Mouse (Mus musculus): Measurements from ENCODE around the gene Efemp2. TPM values are rescaled to one million over a fixed set of nuclear protein-coding genes. Genes with fewer than 3 reads are reported as not detected.

Efemp2 gene
- total and polyA plus RNA-seq, 3 experiments, result 10.4 to 17.7 TPM; not detected in 1

DNA sequence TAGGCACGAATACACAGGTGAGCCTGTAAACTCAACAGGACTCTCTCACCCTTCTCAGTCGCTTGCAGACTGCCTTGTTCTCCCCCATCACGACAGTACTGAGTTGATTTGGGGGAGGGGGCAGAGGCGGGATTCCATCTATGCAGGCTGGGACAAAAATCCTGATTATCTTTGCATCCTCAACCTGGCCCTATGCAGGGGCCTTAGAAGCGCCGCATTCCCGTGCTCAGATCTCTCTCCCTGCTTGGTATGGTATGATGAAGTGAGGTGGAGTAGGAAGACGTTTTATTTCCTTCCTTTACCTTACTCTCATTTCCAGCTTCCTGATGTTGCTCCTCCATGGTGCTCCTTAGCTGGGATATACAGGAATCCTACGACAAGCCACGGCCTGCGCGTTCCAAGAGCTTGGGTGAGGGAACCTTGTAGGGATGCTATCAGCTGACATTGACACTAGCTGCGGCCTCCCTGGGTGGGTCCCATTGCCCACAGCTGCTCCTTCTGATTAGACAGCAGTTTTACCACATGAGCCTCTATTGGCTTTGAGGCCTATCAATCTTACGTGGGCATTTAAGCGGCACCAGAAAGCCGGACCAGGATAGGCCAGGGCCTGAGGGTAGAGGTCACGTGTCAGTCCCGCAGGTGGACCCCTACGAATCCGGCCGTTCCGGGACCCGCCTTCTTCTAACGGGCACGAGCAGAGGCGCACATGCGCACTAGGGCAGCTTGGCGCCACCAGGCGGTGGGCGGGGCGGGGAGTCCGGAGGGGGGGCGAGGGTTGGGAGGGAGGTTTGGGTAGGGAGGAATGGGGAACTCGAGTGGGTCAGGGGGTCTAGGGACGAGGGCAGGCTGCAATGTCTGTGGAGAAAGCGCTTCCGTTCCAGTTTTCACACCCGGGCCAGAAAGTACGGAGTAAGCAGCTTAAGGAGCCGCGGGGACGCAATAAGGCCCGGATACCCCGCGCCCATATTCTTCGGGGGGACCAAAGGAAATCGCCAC is 36.6 kb downstream of the Efemp2 start, which contains the start of gene Snx32:
TSS of gene Snx32 (minus strand) at position 508 of the 996 bp plus-strand sequence.
- peaks cover 2 to 8% of the 10 kb centered on the region in 2 experiments; a peak in 3 of 4 replicates for H3K4me1 ChIP-seq (ENCODE audit: control insufficient read depth in 1 of 2, insufficient read depth in 2 of 2, low read length in 2 of 2)
- peak within 1 kb of the TSS; percentile 98 for H3K27ac ChIP-seq (ENCODE audit: control insufficient read depth, low read depth, low read length)

DNA sequence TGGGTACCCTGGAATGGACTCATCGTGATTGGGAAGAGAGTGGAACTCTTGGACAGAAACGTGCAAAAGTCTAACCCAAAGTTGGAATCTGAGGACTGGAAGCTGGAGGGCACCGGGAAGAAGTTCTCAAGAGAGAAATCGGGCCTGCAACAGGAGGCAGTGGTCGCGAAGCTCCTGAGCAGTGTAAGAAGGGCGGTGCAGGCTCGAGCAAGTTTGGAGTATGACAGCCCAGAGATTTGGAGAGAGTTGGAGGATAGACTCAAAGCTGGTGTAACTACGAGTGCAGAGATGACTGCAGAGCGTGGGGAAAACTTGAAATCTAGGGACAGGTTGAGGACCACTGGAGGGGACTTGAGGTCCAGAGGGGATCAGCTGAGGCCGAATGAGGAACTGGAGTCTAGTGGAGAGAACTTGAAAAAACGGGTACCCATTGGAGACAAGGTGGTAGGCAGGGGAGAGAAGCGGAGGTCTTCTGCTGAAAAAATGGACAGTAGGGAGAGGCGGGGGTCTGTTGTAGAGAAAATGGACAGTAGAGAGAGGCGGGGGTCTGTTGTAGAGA is 37.4 kb downstream of the Efemp2 start:
- H3K27me3 ChIP-seq (ENCODE audit: control insufficient read depth in 1 of 2, insufficient read depth in 2 of 2, low read length in 2 of 2), result no peaks in the 10 kb centered on the region
- H3K79me2 ChIP-seq (ENCODE audit: control insufficient read depth, insufficient read depth, low read length, poor library complexity), result peaks cover 17% of the 10 kb centered on the region
- H3K4me3 ChIP-seq (ENCODE audit: control insufficient read depth in 1 of 2, insufficient read depth in 1 of 2, low read depth in 2 of 2, low read length in 2 of 2), result peak overlapping the region; percentile 77 to 88
- peak overlapping the region; percentile 98 for H3K27ac ChIP-seq (ENCODE audit: control insufficient read depth, low read depth, low read length)
- peak; percentile 74 for DNase-seq (ENCODE audit: low read depth, low spot score)
- H3K4me1 ChIP-seq (ENCODE audit: control insufficient read depth in 1 of 2, insufficient read depth in 2 of 2, low read length in 2 of 2), result peaks cover 2 to 8% of the 10 kb centered on the region in 2 experiments; a peak in 3 of 4 replicates
- peak overlapping the region; percentile 89 for H3K9ac ChIP-seq (ENCODE audit: control insufficient read depth, low read depth, low read length, poor library complexity, severe bottlenecking)
- H3K9me3 ChIP-seq (replicated peaks; ENCODE audit: insufficient read depth, low read length), result no peaks in the 10 kb centered on the region
- peaks cover 0 to 8% of the 10 kb centered on the region in 2 experiments; a peak in 2 of 4 replicates for H3K36me3 ChIP-seq (ENCODE audit: control insufficient read depth in 1 of 2, insufficient read depth in 2 of 2, low read length in 2 of 2)
- no peak for TF ChIP-seq SMC3 (IDR thresholded peaks at IDR 0.05; ENCODE audit: low read depth, low read length)
- TF ChIP-seq POLR2A (IDR thresholded peaks at IDR 0.05; ENCODE audit: control insufficient read depth in 1 of 2, insufficient read depth in 1 of 2, low read depth in 1 of 2, low read length in 2 of 2, poor library complexity in 1 of 2), result 0 out of 4 replicates have a peak, but pooled peaks of 1 of the 2 experiments have one; percentile 7
- TF ChIP-seq SIN3A (IDR thresholded peaks at IDR 0.05; ENCODE audit: low read length), result peak; percentile 63; the same call in 1 of the 2 replicates
- no peak for TF ChIP-seq TCF12 (IDR thresholded peaks at IDR 0.05; ENCODE audit: low read depth, low read length)
- TF ChIP-seq MXI1 (IDR thresholded peaks at IDR 0.05; ENCODE audit: low read depth, low read length), result peak; percentile 28; the same call in 1 of the 2 replicates
- TF ChIP-seq EP300 (IDR thresholded peaks at IDR 0.05; ENCODE audit: low read depth in 1 of 2, low read length in 2 of 2), result no peak
- no peak for TF ChIP-seq ZMIZ1 (IDR thresholded peaks at IDR 0.05; ENCODE audit: low read depth, low read length)
- no peak for TF ChIP-seq USF2 (IDR thresholded peaks at IDR 0.05; ENCODE audit: borderline replicate concordance in 1 of 2, insufficient read depth in 1 of 2, low read depth in 1 of 2, low read length in 2 of 2)
- TF ChIP-seq GATA1 (IDR thresholded peaks at IDR 0.05; ENCODE audit: low read depth, low read length), result no peak
- no peak for TF ChIP-seq JUND (IDR thresholded peaks at IDR 0.05; ENCODE audit: low read depth, low read length)
- TF ChIP-seq ZKSCAN1 (IDR thresholded peaks at IDR 0.05; ENCODE audit: low read depth, low read length), result no peak
- peak; percentile 81; the same call in 1 of the 2 replicates for TF ChIP-seq CHD1 (IDR thresholded peaks at IDR 0.05; ENCODE audit: low read depth, low read length)
- TF ChIP-seq POLR2AphosphoS5 (IDR thresholded peaks at IDR 0.05; ENCODE audit: borderline replicate concordance, low read depth, low read length), result no peak
- no peak for TF ChIP-seq NELFE (IDR thresholded peaks at IDR 0.05; ENCODE audit: low read depth, low read length)

More for the DNA sequence above, 36.6 kb downstream of the Efemp2 start, which contains the start of gene Snx32:
- Histone ChIP-seq H3K4me3 (ENCODE audit: control insufficient read depth in 1 of 2, insufficient read depth in 1 of 2, low read depth in 2 of 2, low read length in 2 of 2) (peak within 1 kb of the TSS; percentile 77 to 88), H3K79me2 (ENCODE audit: control insufficient read depth, insufficient read depth, low read length, poor library complexity) (peaks cover 17% of the 10 kb centered on the region), H3K9ac (ENCODE audit: control insufficient read depth, low read depth, low read length, poor library complexity, severe bottlenecking) (peak within 1 kb of the TSS; percentile 89), H3K9me3 (replicated peaks; ENCODE audit: insufficient read depth, low read length) (no peaks in the 10 kb centered on the region), H3K36me3 (ENCODE audit: control insufficient read depth in 1 of 2, insufficient read depth in 2 of 2, low read length in 2 of 2) (peaks cover 0 to 7% of the 10 kb centered on the region in 2 experiments; a peak in 3 of 4 replicates), H3K27me3 (ENCODE audit: control insufficient read depth in 1 of 2, insufficient read depth in 2 of 2, low read length in 2 of 2) (no peaks in the 10 kb centered on the region)
- TF ChIP-seq UBTF (IDR thresholded peaks at IDR 0.05; ENCODE audit: borderline replicate concordance, insufficient read depth, low read depth, low read length), result no peak
- no peak for TF ChIP-seq JUND (IDR thresholded peaks at IDR 0.05; ENCODE audit: low read depth, low read length)
- TF ChIP-seq TBP (IDR thresholded peaks at IDR 0.05; ENCODE audit: low read depth, low read length), result peak; percentile 96
- peak; percentile 79; the same call in 1 of the 2 replicates for TF ChIP-seq HCFC1 (IDR thresholded peaks at IDR 0.05; ENCODE audit: low read depth, low read length)
- no peak for TF ChIP-seq CHD1 (IDR thresholded peaks at IDR 0.05; ENCODE audit: low read depth, low read length)
- peak; percentile 92 for TF ChIP-seq ETS1 (IDR thresholded peaks at IDR 0.05; ENCODE audit: low read depth, low read length)
- no peak for TF ChIP-seq MAFK (IDR thresholded peaks at IDR 0.05; ENCODE audit: borderline replicate concordance, low read depth, low read length)
- peak; percentile 99 for TF ChIP-seq USF1 (IDR thresholded peaks at IDR 0.05; ENCODE audit: low read depth, low read length)
- TF ChIP-seq MYB (IDR thresholded peaks at IDR 0.05; ENCODE audit: low read depth, low read length), result peak; percentile 75
- peak; percentile 85 for TF ChIP-seq NRF1 (IDR thresholded peaks at IDR 0.05; ENCODE audit: insufficient read depth, low read depth, low read length, poor library complexity, severe bottlenecking)
- TF ChIP-seq MAX (IDR thresholded peaks at IDR 0.05; ENCODE audit: low read length), result peak; percentile 98
- no peak for TF ChIP-seq MEF2A (IDR thresholded peaks at IDR 0.05; ENCODE audit: extremely low read depth, insufficient replicate concordance, low read depth, low read length, poor library complexity, severe bottlenecking)
- TF ChIP-seq MYC (IDR thresholded peaks at IDR 0.05; ENCODE audit: low read depth, low read length), result no peak
- TF ChIP-seq ELF1 (IDR thresholded peaks at IDR 0.05; ENCODE audit: low read depth, low read length), result peak; percentile 67
- TF ChIP-seq CHD2 (IDR thresholded peaks at IDR 0.05; ENCODE audit: low read length), result peak; percentile 89
- no peak for TF ChIP-seq ZC3H11A (IDR thresholded peaks at IDR 0.05; ENCODE audit: low read depth, low read length)
- peak; percentile 57; the same call in 1 of the 2 replicates for TF ChIP-seq BHLHE40 (IDR thresholded peaks at IDR 0.05; ENCODE audit: borderline replicate concordance, low read depth, low read length)
- peak; percentile 41; the same call in 1 of the 2 replicates for TF ChIP-seq GATA1 (IDR thresholded peaks at IDR 0.05; ENCODE audit: low read depth, low read length)
- TF ChIP-seq KAT2A (conservative IDR thresholded peaks at IDR 0.05; ENCODE audit: low read depth, low read length), result peak; percentile 56
- TF ChIP-seq RCOR1 (IDR thresholded peaks at IDR 0.05; ENCODE audit: low read depth, low read length), result no peak
- TF ChIP-seq NELFE (IDR thresholded peaks at IDR 0.05; ENCODE audit: low read depth, low read length), result no peak
- TF ChIP-seq MAZ (IDR thresholded peaks at IDR 0.05; ENCODE audit: low read depth, low read length), result peak; percentile 83; the same call in 1 of the 2 replicates
- peak; percentile 100 for TF ChIP-seq SIN3A (IDR thresholded peaks at IDR 0.05; ENCODE audit: low read length)
- TF ChIP-seq TCF12 (IDR thresholded peaks at IDR 0.05; ENCODE audit: low read depth, low read length), result 0 out of 2 replicates have a peak, but pooled peaks have one; percentile 14
- peak; percentile 76 to 93; a peak in 3 of 4 replicates for TF ChIP-seq USF2 (IDR thresholded peaks at IDR 0.05; ENCODE audit: borderline replicate concordance in 1 of 2, insufficient read depth in 1 of 2, low read depth in 1 of 2, low read length in 2 of 2)
- TF ChIP-seq ZKSCAN1 (IDR thresholded peaks at IDR 0.05; ENCODE audit: low read depth, low read length), result no peak
- peak in 1 of 3 experiments; percentile 47; a peak in 2 of 6 replicates for TF ChIP-seq CTCF (IDR thresholded peaks at IDR 0.05 in 2 of 3, conservative IDR thresholded peaks at IDR 0.05 in 1 of 3; ENCODE audit: control insufficient read depth in 1 of 3, insufficient read depth in 1 of 3, low read depth in 2 of 3, low read length in 3 of 3, poor library complexity in 1 of 3, severe bottlenecking in 1 of 3)
- no peak; the same call in 1 of the 2 replicates for TF ChIP-seq E2F4 (IDR thresholded peaks at IDR 0.05; ENCODE audit: borderline replicate concordance, low read depth, low read length)
- TF ChIP-seq MXI1 (IDR thresholded peaks at IDR 0.05; ENCODE audit: low read depth, low read length), result peak; percentile 80
- TF ChIP-seq POLR2A (IDR thresholded peaks at IDR 0.05; ENCODE audit: control insufficient read depth in 1 of 2, insufficient read depth in 1 of 2, low read depth in 1 of 2, low read length in 2 of 2, poor library complexity in 1 of 2), result peak; percentile 39 to 45; a peak in 2 of 4 replicates
- TF ChIP-seq EP300 (IDR thresholded peaks at IDR 0.05; ENCODE audit: low read depth in 1 of 2, low read length in 2 of 2), result peak in 1 of 2 experiments; percentile 67; a peak in 2 of 4 replicates
- DNase-seq (ENCODE audit: low read depth, low spot score), result peak; percentile 100
